Mouse (Mus musculus) heart, adult 2 months (tissue): ENCODE results near the gene Tgtp2.

Experiments used
- EP300 ChIP-seq: fragments of 200-500 bp; IDR thresholded peaks from 2 replicates; pipeline ENCODE4 v1.6.1; 2011; ENCODE audit warnings: low read depth, low read length, control low read depth; ENCODE audit not compliant: insufficient read depth
- POLR2A ChIP-seq: fragments of 200-500 bp; IDR thresholded peaks from 2 replicates; pipeline ENCODE4 v1.6.1; 2011; ENCODE audit warnings: mild to moderate bottlenecking, low read depth, low read length, control low read depth; ENCODE audit not compliant: insufficient read depth

DNA sequence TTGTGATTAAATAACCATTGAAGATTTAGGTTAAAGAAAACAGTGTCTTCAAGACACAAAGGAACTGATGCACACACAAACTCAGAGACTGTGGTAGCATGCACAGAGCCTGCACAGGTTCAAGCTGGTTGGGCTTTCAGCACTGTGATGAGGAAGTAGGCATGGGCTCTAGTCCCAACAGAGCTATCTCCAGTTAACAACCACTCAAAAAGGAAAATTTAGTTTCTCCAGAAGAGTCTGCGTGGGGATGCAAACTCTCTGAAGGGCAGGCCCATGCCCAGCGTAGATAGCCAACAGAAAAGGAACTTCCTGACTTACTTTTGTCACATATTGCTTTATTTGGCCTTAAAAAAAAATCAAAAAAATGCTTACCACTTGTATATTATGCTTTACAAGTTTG lies 28.8 kb upstream of the Tgtp2 start:
- TF ChIP-seq POLR2A (no peak), EP300 (no peak)
